ENCODE assay signal across 8 mouse cellular contexts in genomic region chr10:4341430-4341829, GRCm38 (mm10). TPM values are rescaled to one million over a fixed set of nuclear protein-coding genes. Genes with fewer than 3 reads are reported as not detected.
A peak's percentile ranks its signal among the peaks of the same experiment; 100 is the strongest.
DNase-seq lines count a peak whose midpoint lies in the region; ATAC-seq lines count a peak whose summit lies in the region.

No protein-coding gene starts in this region.

- H3K4me3 ChIP-seq in kidney, embryonic 14.5 days (ENCODE audit: low read length), result no peak overlapping the region
- H3K4me3 ChIP-seq in forebrain, embryonic 16.5 days (replicated peaks; ENCODE audit: low read length), result no peak overlapping the region

- H3K27me3 ChIP-seq in kidney, embryonic 14.5 days (ENCODE audit: control insufficient read depth, insufficient read depth, low read length), result no peaks in the 10 kb centered on the region
- no peaks in the 10 kb centered on the region for H3K27me3 ChIP-seq in forebrain, embryonic 16.5 days (replicated peaks; ENCODE audit: control insufficient read depth, insufficient read depth, low read length)

- H3K4me1 ChIP-seq in kidney, embryonic 14.5 days (ENCODE audit: control insufficient read depth, insufficient read depth, low read length), result peaks cover 17% of the 10 kb centered on the region; the same call in 1 of the 2 replicates
- H3K4me1 ChIP-seq in forebrain, embryonic 16.5 days (replicated peaks; ENCODE audit: control insufficient read depth, insufficient read depth, low read length), result 0 out of 2 replicates have a peak, but pooled peaks cover 2% of the 10 kb centered on the region

- no peak for ATAC-seq in kidney, embryonic 14.5 days (ENCODE audit: low FRiP score, low TSS enrichment)
- 0 out of 2 replicates have a peak, but pooled peaks have one; percentile 38 for ATAC-seq in forebrain, embryonic 16.5 days

- H3K27ac ChIP-seq in kidney, embryonic 14.5 days (ENCODE audit: low read depth, low read length), result no peak overlapping the region
- H3K27ac ChIP-seq in forebrain, embryonic 16.5 days (ENCODE audit: low read length), result no peak overlapping the region

- WGBS in kidney, embryonic 14.5 days, result 31% methylated on average over 2 of the region's 2 CpGs
- 16% methylated on average over 2 of the region's 2 CpGs for WGBS in forebrain, embryonic 16.5 days

- no peaks in the 10 kb centered on the region for H3K36me3 ChIP-seq in kidney, embryonic 14.5 days (ENCODE audit: control insufficient read depth, insufficient read depth, low read length)
- no peaks in the 10 kb centered on the region for H3K36me3 ChIP-seq in forebrain, embryonic 16.5 days (ENCODE audit: control insufficient read depth, insufficient read depth)

- H3K4me2 ChIP-seq in kidney, embryonic 14.5 days (replicated peaks; ENCODE audit: low read depth, low read length), result no peak overlapping the region
- H3K4me2 ChIP-seq in forebrain, embryonic 16.5 days (ENCODE audit: low read length), result no peak overlapping the region

- no peaks in the 10 kb centered on the region for H3K9me3 ChIP-seq in kidney, embryonic 14.5 days (ENCODE audit: control insufficient read depth, low read length)
- no peaks in the 10 kb centered on the region for H3K9me3 ChIP-seq in forebrain, embryonic 16.5 days (ENCODE audit: control insufficient read depth, low read length)

- peak; percentile 41 for DNase-seq in kidney, adult 9 months
- DNase-seq in CD4-positive, CD25-positive, alpha-beta regulatory T cell, adult 2 months (ENCODE audit: low read depth, low spot score), result peak; percentile 77
- peak; percentile 81 for DNase-seq in R1 (ENCODE audit: low read depth, low spot score)
- DNase-seq in kidney, postnatal 4 days, result peak; percentile 62 to 76
- DNase-seq in natural killer cell, adult 2 months (ENCODE audit: low spot score in 2 of 2), result peak; percentile 16 to 53
- DNase-seq in layer of hippocampus, postnatal 36 days, result no peak

- H3K9ac ChIP-seq in kidney, embryonic 14.5 days (ENCODE audit: low read depth, low read length), result no peak overlapping the region
- no peak overlapping the region for H3K9ac ChIP-seq in forebrain, embryonic 16.5 days (replicated peaks; ENCODE audit: low read depth, low read length)

RNA-seq across cellular contexts. Expression of gene Zbtb2, which starts 46.5 kb away (rescaled TPM):
- 11.5 and 18.4 TPM in 2 replicates for polyA plus RNA-seq in kidney, embryonic 14.5 days (2014; fragmentation: Nextera tagmentation; extraction: Ambion mirVana)
- polyA plus RNA-seq in forebrain, embryonic 16.5 days (2015; fragmentation: Nextera tagmentation; extraction: Ambion mirVana), result 17.9 and 19.3 TPM in 2 replicates
- total RNA-seq in layer of hippocampus, postnatal 36 days (2021), result 10 to 100 TPM; 12.4 to 13.4 TPM

Comparison
In these comparisons a context has a peak if more than half of its experiments do, and no peak if none do; other contexts are left out.
1. DNase-seq: peak in kidney, adult 9 months (single experiment), CD4-positive, CD25-positive, alpha-beta regulatory T cell, adult 2 months (single experiment), R1 (single experiment), kidney, postnatal 4 days (2 of 2) and natural killer cell, adult 2 months (2 of 2); none in layer of hippocampus, postnatal 36 days (0 of 2).